Mouse (Mus musculus): ENCODE data around the gene Cel. TPM values are rescaled to one million over a fixed set of nuclear protein-coding genes. Genes with fewer than 3 reads are reported as not detected.

Cel gene
- polyA plus RNA-seq, 1 experiment, result 0.10 TPM

GRCm38 (mm10) chr2:28578003-28578402, 14.8 kb upstream of the Cel start:
- DNase-seq, result no peak
- H3K4me3 ChIP-seq (replicated peaks; ENCODE audit: insufficient read depth, low read depth, low read length), result no peak overlapping the region
- H3K4me1 ChIP-seq (ENCODE audit: control insufficient read depth, insufficient read depth, low read length), result no peaks in the 10 kb centered on the region
- no peak overlapping the region for H3K27ac ChIP-seq (ENCODE audit: insufficient read depth, low read length)
- WGBS, result 42% methylated on average over 5 of the region's 5 CpGs
- H3K27me3 ChIP-seq (ENCODE audit: control insufficient read depth, insufficient read depth, low read length), result no peaks in the 10 kb centered on the region
- no peak for TF ChIP-seq POLR2A (IDR thresholded peaks at IDR 0.05; ENCODE audit: borderline replicate concordance, insufficient read depth, low read length)
- peak; percentile 49; the same call in 1 of the 2 replicates for TF ChIP-seq CTCF (IDR thresholded peaks at IDR 0.05; ENCODE audit: borderline replicate concordance, insufficient read depth, low read depth, low read length)

DNA sequence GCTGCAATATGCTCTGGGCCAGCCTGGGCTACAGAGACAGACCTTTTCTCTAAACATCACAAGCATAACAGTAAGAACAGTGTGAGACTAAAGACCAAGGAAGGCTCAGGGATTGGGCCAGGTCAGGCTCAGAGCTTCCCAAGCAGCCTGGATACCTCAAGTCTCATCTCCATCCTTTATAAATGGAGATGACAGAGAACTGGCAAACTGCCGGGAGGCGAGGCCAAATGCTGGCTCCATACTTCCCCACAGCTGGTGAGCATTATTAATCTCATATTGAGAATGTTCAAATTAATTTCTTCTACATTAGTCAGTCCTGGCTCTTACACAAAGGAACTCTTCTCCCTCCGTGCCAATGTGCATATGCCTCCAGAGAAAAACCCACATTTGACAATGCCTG, 13.6 kb upstream of the Cel start:
- TF ChIP-seq CTCF (IDR thresholded peaks at IDR 0.05; ENCODE audit: borderline replicate concordance, insufficient read depth, low read depth, low read length) (no peak), POLR2A (IDR thresholded peaks at IDR 0.05; ENCODE audit: borderline replicate concordance, insufficient read depth, low read length) (no peak)
- WGBS, result 27% methylated on average over 3 of the region's 3 CpGs
- Histone ChIP-seq H3K27ac (ENCODE audit: insufficient read depth, low read length) (no peak overlapping the region), H3K27me3 (ENCODE audit: control insufficient read depth, insufficient read depth, low read length) (no peaks in the 10 kb centered on the region), H3K4me1 (ENCODE audit: control insufficient read depth, insufficient read depth, low read length) (no peaks in the 10 kb centered on the region), H3K4me3 (replicated peaks; ENCODE audit: insufficient read depth, low read depth, low read length) (no peak overlapping the region)
- no peak for DNase-seq

DNA sequence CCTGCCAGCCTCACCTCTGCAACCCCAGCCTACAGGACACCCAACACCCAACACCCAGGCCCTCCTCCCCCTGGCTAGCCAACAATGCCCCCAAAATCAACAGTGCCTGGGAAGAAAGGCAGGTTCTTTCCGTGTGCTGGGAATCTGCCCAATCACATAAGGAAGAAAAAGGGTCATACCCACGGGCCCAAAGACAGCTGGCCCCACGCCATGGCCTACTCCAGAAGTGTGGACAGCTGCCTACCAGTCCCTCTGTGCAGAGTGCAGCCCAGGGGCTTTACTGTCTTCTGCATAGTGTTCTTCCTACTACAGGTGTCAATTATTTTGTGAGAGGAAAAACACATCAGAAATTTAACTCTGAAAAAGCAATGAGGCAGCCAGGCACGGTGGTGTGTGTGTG, 12.1 kb upstream of the Cel start:
- TF ChIP-seq CTCF (IDR thresholded peaks at IDR 0.05; ENCODE audit: borderline replicate concordance, insufficient read depth, low read depth, low read length), result no peak
- Histone ChIP-seq H3K27me3 (ENCODE audit: control insufficient read depth, insufficient read depth, low read length) (no peaks in the 10 kb centered on the region), H3K4me3 (replicated peaks; ENCODE audit: insufficient read depth, low read depth, low read length) (no peak overlapping the region), H3K27ac (ENCODE audit: insufficient read depth, low read length) (no peak overlapping the region), H3K4me1 (ENCODE audit: control insufficient read depth, insufficient read depth, low read length) (no peaks in the 10 kb centered on the region)
- WGBS, result 37% methylated on average over 4 of the region's 4 CpGs
- no peak for DNase-seq

DNA sequence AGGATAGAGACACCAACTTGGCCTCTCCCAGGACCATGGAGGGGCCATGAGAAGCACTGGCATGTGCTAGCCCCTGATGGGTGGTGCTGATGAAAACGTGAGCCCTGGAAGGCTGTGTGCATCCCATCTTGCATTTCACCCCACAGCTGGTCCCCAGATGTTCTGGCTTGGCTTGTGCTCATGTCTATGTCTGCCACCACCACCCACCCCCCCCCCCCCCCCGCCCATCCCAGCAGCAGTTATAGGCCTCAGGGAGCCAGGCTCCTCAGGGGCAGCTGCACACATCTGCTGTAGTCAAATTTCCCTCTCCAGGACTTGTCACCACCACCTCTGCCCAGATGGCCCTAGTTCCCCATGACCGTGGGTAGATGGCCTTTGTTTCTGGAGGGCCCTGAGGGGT, 6.7 kb upstream of the Cel start:
- no peak for DNase-seq
- Histone ChIP-seq H3K4me1 (ENCODE audit: control insufficient read depth, insufficient read depth, low read length) (no peaks in the 10 kb centered on the region), H3K27ac (ENCODE audit: insufficient read depth, low read length) (no peak overlapping the region), H3K27me3 (ENCODE audit: control insufficient read depth, insufficient read depth, low read length) (no peaks in the 10 kb centered on the region), H3K4me3 (replicated peaks; ENCODE audit: insufficient read depth, low read depth, low read length) (no peak overlapping the region)
- whole genome bisulfite sequencing, result 65% methylated on average over 3 of the region's 3 CpGs
- TF ChIP-seq POLR2A (IDR thresholded peaks at IDR 0.05; ENCODE audit: borderline replicate concordance, insufficient read depth, low read length) (no peak), CTCF (IDR thresholded peaks at IDR 0.05; ENCODE audit: borderline replicate concordance, insufficient read depth, low read depth, low read length) (no peak)

- H3K27ac ChIP-seq (ENCODE audit: insufficient read depth, low read length), result no peak overlapping the region
- DNase-seq, result no peak
- TF ChIP-seq CTCF (IDR thresholded peaks at IDR 0.05; ENCODE audit: borderline replicate concordance, insufficient read depth, low read depth, low read length) (no peak), POLR2A (IDR thresholded peaks at IDR 0.05; ENCODE audit: borderline replicate concordance, insufficient read depth, low read length) (no peak)
- H3K4me3 ChIP-seq (replicated peaks; ENCODE audit: insufficient read depth, low read depth, low read length), result no peak overlapping the region
- 42% methylated on average over 5 of the region's 5 CpGs for WGBS
- H3K27me3 ChIP-seq (ENCODE audit: control insufficient read depth, insufficient read depth, low read length), result no peaks in the 10 kb centered on the region
- peaks cover 10% of the 10 kb centered on the region for H3K4me1 ChIP-seq (ENCODE audit: control insufficient read depth, insufficient read depth, low read length)
Observed at GRCm38 (mm10) chr2:28566545-28566944, 3.3 kb upstream of the Cel start.

DNA sequence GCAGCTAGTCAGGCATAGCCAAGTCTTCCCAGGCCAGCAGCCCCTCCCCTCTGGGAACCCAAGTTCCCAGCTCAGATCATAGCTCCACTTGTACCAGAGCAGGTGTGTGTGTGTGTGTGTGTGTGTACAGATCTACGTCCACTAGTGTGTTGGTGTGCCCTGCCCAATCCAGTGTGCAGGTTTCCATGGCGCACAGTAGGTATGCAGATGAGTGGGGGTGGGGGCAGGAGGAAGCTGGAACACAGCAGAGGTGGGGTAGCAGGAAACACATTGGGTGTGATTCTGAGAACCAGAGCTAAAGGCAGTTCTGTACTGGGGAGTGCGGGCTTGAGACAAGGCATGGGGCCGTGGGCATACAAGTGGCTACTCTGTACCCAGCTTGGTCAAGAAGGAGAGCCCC, 1.2 kb upstream of the Cel start:
- TF ChIP-seq POLR2A (IDR thresholded peaks at IDR 0.05; ENCODE audit: borderline replicate concordance, insufficient read depth, low read length) (no peak), CTCF (IDR thresholded peaks at IDR 0.05; ENCODE audit: borderline replicate concordance, insufficient read depth, low read depth, low read length) (no peak)
- Histone ChIP-seq H3K27ac (ENCODE audit: insufficient read depth, low read length) (no peak overlapping the region), H3K27me3 (ENCODE audit: control insufficient read depth, insufficient read depth, low read length) (no peaks in the 10 kb centered on the region), H3K4me1 (ENCODE audit: control insufficient read depth, insufficient read depth, low read length) (peaks cover 10% of the 10 kb centered on the region), H3K4me3 (replicated peaks; ENCODE audit: insufficient read depth, low read depth, low read length) (no peak overlapping the region)
- DNase-seq, result no peak
- 96% methylated on average over 4 of the region's 4 CpGs for WGBS

- Histone ChIP-seq H3K4me3 (replicated peaks; ENCODE audit: insufficient read depth, low read depth, low read length) (no peak overlapping the region), H3K27me3 (ENCODE audit: control insufficient read depth, insufficient read depth, low read length) (no peaks in the 10 kb centered on the region), H3K27ac (ENCODE audit: insufficient read depth, low read length) (no peak overlapping the region), H3K4me1 (ENCODE audit: control insufficient read depth, insufficient read depth, low read length) (peaks cover 10% of the 10 kb centered on the region)
- DNase-seq, result peak in 1 of 2 experiments; percentile 41
- TF ChIP-seq CTCF (IDR thresholded peaks at IDR 0.05; ENCODE audit: borderline replicate concordance, insufficient read depth, low read depth, low read length) (no peak), POLR2A (IDR thresholded peaks at IDR 0.05; ENCODE audit: borderline replicate concordance, insufficient read depth, low read length) (no peak)
Observed at GRCm38 (mm10) chr2:28563830-28564229, 627 bp upstream of the Cel start.

GRCm38 (mm10) chr2:28557452-28557851, 5.8 kb downstream of the Cel start:
- TF ChIP-seq CTCF (IDR thresholded peaks at IDR 0.05; ENCODE audit: borderline replicate concordance, insufficient read depth, low read depth, low read length) (no peak), POLR2A (IDR thresholded peaks at IDR 0.05; ENCODE audit: borderline replicate concordance, insufficient read depth, low read length) (no peak)
- no peaks in the 10 kb centered on the region for H3K27me3 ChIP-seq (ENCODE audit: control insufficient read depth, insufficient read depth, low read length)
- WGBS, result 77% methylated on average over 5 of the region's 5 CpGs
- DNase-seq, result no peak
- H3K4me1 ChIP-seq (ENCODE audit: control insufficient read depth, insufficient read depth, low read length), result peaks cover 7% of the 10 kb centered on the region; the same call in 1 of the 2 replicates
- no peak overlapping the region for H3K27ac ChIP-seq (ENCODE audit: insufficient read depth, low read length)
- H3K4me3 ChIP-seq (replicated peaks; ENCODE audit: insufficient read depth, low read depth, low read length), result no peak overlapping the region
